ENCODE assay signal across 13 mouse cellular contexts in genomic region chr2:60903535-60903934, GRCm38 (mm10). TPM values are rescaled to one million over a fixed set of nuclear protein-coding genes. Genes with fewer than 3 reads are reported as not detected.
DNase-seq lines count a peak whose midpoint lies in the region; ATAC-seq and TF ChIP-seq lines count a peak whose summit lies in the region.
"Had no signal": no experiment of that assay in that cellular context is flagged by ENCODE, and none has a peak within 500 bp of the region (broad histone marks: within the 10 kb centered on the region; RNA-seq: fewer than 3 reads in every experiment).

No protein-coding gene starts in this region.

- TF ChIP-seq CTCF in heart, postnatal 0 days (IDR thresholded peaks at IDR 0.05; ENCODE audit: low read depth): no peak

- H3K27ac ChIP-seq in heart, postnatal 0 days (ENCODE audit: low read depth): peak overlapping the region; percentile 22; the same call in 1 of the 2 replicates
- no peak overlapping the region; the same call in 1 of the 2 replicates for H3K27ac ChIP-seq in embryonic facial prominence, embryonic 15.5 days (replicated peaks)
- no peak overlapping the region for H3K27ac ChIP-seq in midbrain, embryonic 13.5 days
- H3K27ac ChIP-seq: embryonic facial prominence, embryonic 12.5 days had no signal

- H3K9ac ChIP-seq in heart, postnatal 0 days (replicated peaks; ENCODE audit: low read depth, low read length): no peak overlapping the region
- H3K9ac ChIP-seq in embryonic facial prominence, embryonic 15.5 days: no peak overlapping the region
- no peak overlapping the region for H3K9ac ChIP-seq in midbrain, embryonic 13.5 days (replicated peaks)
- H3K9ac ChIP-seq: embryonic facial prominence, embryonic 12.5 days; forebrain, postnatal 0 days; heart, embryonic 15.5 days had no signal

- intact Hi-C loops in heart, postnatal 14 days (cut with DNase I): loop anchor here (5.0 to 10.0 kb wide), 3 partner anchors 96 to 231 kb away; partner anchors contain the start of gene Itgb6

- TF ChIP-seq EP300 in heart, postnatal 0 days (IDR thresholded peaks at IDR 0.05; ENCODE audit: low read depth): no peak

- no peak overlapping the region for H3K4me2 ChIP-seq in heart, postnatal 0 days (ENCODE audit: low read depth, low read length)
- H3K4me2 ChIP-seq in embryonic facial prominence, embryonic 15.5 days (replicated peaks): peak overlapping the region; percentile 15; the same call in 1 of the 2 replicates
- H3K4me2 ChIP-seq in midbrain, embryonic 13.5 days (replicated peaks): no peak overlapping the region
- H3K4me2 ChIP-seq: embryonic facial prominence, embryonic 12.5 days; heart, embryonic 15.5 days had no signal

- no peak overlapping the region for H3K4me3 ChIP-seq in heart, postnatal 0 days (ENCODE audit: low read depth, low read length)
- no peak overlapping the region for H3K4me3 ChIP-seq in embryonic facial prominence, embryonic 15.5 days (replicated peaks)
- H3K4me3 ChIP-seq in midbrain, embryonic 13.5 days (replicated peaks): no peak overlapping the region
- H3K4me3 ChIP-seq: embryonic facial prominence, embryonic 12.5 days; heart, embryonic 15.5 days had no signal

- DNase-seq in heart, postnatal 0 days (ENCODE audit: low spot score): no peak
- no peak for DNase-seq in heart, postnatal 14 days
- DNase-seq in 416B (ENCODE audit: low read depth): peak; percentile 89
- peak; percentile 62 for DNase-seq in lung, postnatal 36 days
- DNase-seq in cerebellum, postnatal 36 days: no peak
- DNase-seq in right cerebral cortex, adult 18-20 months: no peak
- DNase-seq: cerebellum, adult 8-10 months; forebrain, postnatal 0 days; midbrain, embryonic 14.5 days had no signal

- no peak for ATAC-seq in heart, postnatal 0 days (ENCODE audit: insufficient read depth, low read depth)
- no peak for ATAC-seq in embryonic facial prominence, embryonic 15.5 days (ENCODE audit: insufficient number of reproducible peaks, low FRiP score, low TSS enrichment, low read depth)
- no peak for ATAC-seq in midbrain, embryonic 13.5 days
- ATAC-seq: forebrain, postnatal 0 days had no signal

- H3K4me1 ChIP-seq in heart, postnatal 0 days (ENCODE audit: control insufficient read depth, insufficient read depth): peaks cover 50% of the 10 kb centered on the region
- H3K4me1 ChIP-seq in embryonic facial prominence, embryonic 15.5 days: peaks cover 15% of the 10 kb centered on the region
- H3K4me1 ChIP-seq in midbrain, embryonic 13.5 days (replicated peaks): no peaks in the 10 kb centered on the region

- H3K27me3 ChIP-seq in heart, postnatal 0 days (ENCODE audit: control insufficient read depth, insufficient read depth, low read length): no peaks in the 10 kb centered on the region
- no peaks in the 10 kb centered on the region for H3K27me3 ChIP-seq in embryonic facial prominence, embryonic 15.5 days
- no peaks in the 10 kb centered on the region for H3K27me3 ChIP-seq in midbrain, embryonic 13.5 days
- H3K27me3 ChIP-seq: embryonic facial prominence, embryonic 12.5 days; heart, embryonic 15.5 days had no signal

- H3K9me3 ChIP-seq in heart, postnatal 0 days (replicated peaks; ENCODE audit: control insufficient read depth, low read length): no peaks in the 10 kb centered on the region
- no peaks in the 10 kb centered on the region for H3K9me3 ChIP-seq in embryonic facial prominence, embryonic 15.5 days (replicated peaks)
- no peaks in the 10 kb centered on the region for H3K9me3 ChIP-seq in midbrain, embryonic 13.5 days
- H3K9me3 ChIP-seq: embryonic facial prominence, embryonic 12.5 days; heart, embryonic 15.5 days had no signal

- H3K36me3 ChIP-seq in heart, postnatal 0 days (replicated peaks; ENCODE audit: control insufficient read depth, insufficient read depth, low read length): no peaks in the 10 kb centered on the region
- no peaks in the 10 kb centered on the region for H3K36me3 ChIP-seq in embryonic facial prominence, embryonic 15.5 days
- H3K36me3 ChIP-seq in midbrain, embryonic 13.5 days: no peaks in the 10 kb centered on the region
- H3K36me3 ChIP-seq: embryonic facial prominence, embryonic 12.5 days; heart, embryonic 15.5 days had no signal

- WGBS in heart, postnatal 0 days: 68% methylated on average over 7 of the region's 7 CpGs
- 40% methylated on average over 7 of the region's 7 CpGs for WGBS in embryonic facial prominence, embryonic 15.5 days
- 89% methylated on average over 7 of the region's 7 CpGs for WGBS in midbrain, embryonic 13.5 days

RNA-seq across cellular contexts. Expression of gene Rbms1, which starts 59.5 kb away (rescaled TPM):
- 56.2 and 84.1 TPM in 2 replicates for total RNA-seq in heart, postnatal 0 days (2014; rRNA removed; ENCODE audit: low replicate concordance)
- polyA plus RNA-seq in heart, postnatal 0 days (2015; fragmentation: Nextera tagmentation; extraction: Ambion mirVana): 52.8 and 55.6 TPM in 2 replicates
- 10 to 100 TPM; 60.8 to 65.8 TPM for total RNA-seq in heart, postnatal 14 days (2021)
- 128 and 144 TPM in 2 replicates for polyA plus RNA-seq in embryonic facial prominence, embryonic 15.5 days (2015; fragmentation: Nextera tagmentation; extraction: Ambion mirVana)
- 29.5 and 32.0 TPM in 2 replicates for polyA plus RNA-seq in midbrain, embryonic 13.5 days (2015; fragmentation: Nextera tagmentation; extraction: Ambion mirVana)

Comparison
In these comparisons a context has a peak if more than half of its experiments do, and no peak if none do; other contexts are left out.
1. DNase-seq: peak in 416B (single experiment) and lung, postnatal 36 days (single experiment); none in heart, postnatal 0 days (single experiment), heart, postnatal 14 days (0 of 2), cerebellum, postnatal 36 days (0 of 2) and right cerebral cortex, adult 18-20 months (single experiment).